Mouse (Mus musculus) small intestine, adult 2 months (tissue): ENCODE data around the gene Lcn8. TPM values are rescaled to one million over a fixed set of nuclear protein-coding genes. Genes with fewer than 3 reads are reported as not detected.

Experiments
- H3K27ac ChIP-seq: fragments of 200-500 bp; 2 replicates; pipeline ENCODE4 v1.5.1; 2012; ENCODE audit warnings: low read depth, low read length, control low read depth, inconsistent platforms; ENCODE audit not compliant: insufficient read depth
- H3K27me3 ChIP-seq: fragments of 200-500 bp; 2 replicates; pipeline ENCODE4 v1.6.1; 2012; ENCODE audit warnings: mild to moderate bottlenecking, moderate library complexity, low read length, inconsistent platforms; ENCODE audit not compliant: control insufficient read depth, insufficient read depth
- H3K36me3 ChIP-seq: fragments of 200-500 bp; 2 replicates; pipeline ENCODE4 v1.6.1; 2012; ENCODE audit warnings: mild to moderate bottlenecking, low read length, control low read depth, inconsistent platforms; ENCODE audit not compliant: control insufficient read depth, insufficient read depth
- H3K4me1 ChIP-seq: fragments of 200-500 bp; 2 replicates; pipeline ENCODE4 v1.6.1; 2012; ENCODE audit warnings: low read length, inconsistent platforms, mixed read lengths; ENCODE audit not compliant: control insufficient read depth, insufficient read depth, insufficient read length
- H3K4me3 ChIP-seq: fragments of 200-500 bp; 2 replicates; pipeline ENCODE4 v1.5.1; 2012; ENCODE audit warnings: low read depth, mild to moderate bottlenecking, control low read depth, inconsistent platforms, low read length, moderate library complexity
- CTCF ChIP-seq: fragments of 200-500 bp; IDR thresholded peaks from 2 replicates; pipeline ENCODE4 v1.5.1; 2012; ENCODE audit warnings: low read depth, mild to moderate bottlenecking, control low read depth, inconsistent platforms, low read length, moderate library complexity, mixed read lengths; ENCODE audit not compliant: insufficient replicate concordance, insufficient read length; ENCODE audit errors: extremely low read depth
- POLR2A ChIP-seq: fragments of 200-500 bp; IDR thresholded peaks from 2 replicates; pipeline ENCODE4 v1.6.1; 2012; ENCODE audit warnings: low read depth, mild to moderate bottlenecking, control low read depth, inconsistent platforms, low read length, moderate library complexity
- WGBS: fragments of 180-500 bp; shearing (Covaris S2); methylation state at CpG from one replicate; pipeline ENCODE4 v1.1.7; 2018; 5-methylcytosine and 5-hydroxymethylcytosine counted together
- polyA plus RNA-seq: library from polyadenylated mRNA; depleted of rRNA; stranded (reverse); fragments of >200 nt; gene quantifications from 2 replicates; pipeline ENCODE4 v1.2.3, GENCODE M21; 2012

The Lcn8 gene
- polyA plus RNA-seq, 1 experiment, result not detected

DNA sequence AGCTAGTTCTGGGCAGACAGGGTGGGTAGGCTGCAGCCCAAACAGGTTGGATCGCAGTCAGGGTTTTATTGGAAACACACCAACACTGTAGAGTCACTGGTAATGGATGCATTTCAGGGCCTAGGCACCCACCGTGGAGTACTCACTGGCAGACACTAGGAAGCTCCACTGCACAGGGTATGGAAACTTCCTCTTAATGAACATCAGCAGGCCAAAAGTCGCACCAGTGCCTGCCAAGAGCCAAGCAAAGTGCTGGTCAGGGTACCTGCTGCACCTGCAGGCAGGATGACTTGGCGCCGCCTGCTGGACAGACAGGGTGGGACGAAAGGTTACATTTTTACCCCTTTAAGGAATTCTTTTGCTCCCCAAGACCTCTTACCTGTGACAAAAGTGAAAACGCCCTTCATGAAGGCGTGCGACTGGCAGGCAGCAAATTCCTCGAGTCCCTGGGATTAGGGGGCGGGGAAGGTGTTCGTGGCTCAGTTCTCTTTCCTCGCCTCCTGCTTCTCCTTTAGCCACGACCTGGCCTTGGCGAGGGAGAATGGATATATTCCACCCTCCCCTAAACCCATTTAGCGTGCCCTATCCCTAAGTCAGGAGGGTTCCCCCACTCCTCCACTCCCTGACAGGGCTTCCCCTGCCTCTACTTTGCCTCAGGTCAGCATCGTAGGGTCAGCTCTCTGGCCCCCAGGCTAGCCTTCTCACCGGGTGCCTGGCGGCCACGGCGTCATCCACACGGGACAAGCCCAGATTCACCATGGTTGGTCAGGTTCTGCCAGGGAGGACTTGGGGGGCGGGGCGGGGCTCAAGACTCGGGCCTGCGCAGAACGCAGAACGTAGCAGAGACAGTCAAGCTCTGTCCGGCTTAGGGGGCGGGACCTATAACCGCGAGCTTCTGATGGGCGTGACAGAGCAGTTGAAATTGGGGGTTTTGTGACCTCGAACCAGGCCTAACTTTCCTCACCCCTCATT, 31.4 kb upstream of the Lcn8 start, which contains the start of gene Tmem141:
Gene Tmem141 (minus strand): TSS at position 777 of the 972 bp plus-strand sequence.
- peak; percentile 76 for TF ChIP-seq CTCF
- no peak; the same call in 1 of the 2 replicates for TF ChIP-seq POLR2A
- Histone ChIP-seq H3K36me3 (no peaks in the 10 kb centered on the region), H3K27ac (peak within 1 kb of the TSS; percentile 44), H3K4me3 (peak within 1 kb of the TSS; percentile 68), H3K4me1 (no peaks in the 10 kb centered on the region; the same call in 1 of the 2 replicates), H3K27me3 (peaks cover 3% of the 10 kb centered on the region; the same call in 1 of the 2 replicates)
- 5% methylated on average over 34 of the region's 34 CpGs for WGBS

DNA sequence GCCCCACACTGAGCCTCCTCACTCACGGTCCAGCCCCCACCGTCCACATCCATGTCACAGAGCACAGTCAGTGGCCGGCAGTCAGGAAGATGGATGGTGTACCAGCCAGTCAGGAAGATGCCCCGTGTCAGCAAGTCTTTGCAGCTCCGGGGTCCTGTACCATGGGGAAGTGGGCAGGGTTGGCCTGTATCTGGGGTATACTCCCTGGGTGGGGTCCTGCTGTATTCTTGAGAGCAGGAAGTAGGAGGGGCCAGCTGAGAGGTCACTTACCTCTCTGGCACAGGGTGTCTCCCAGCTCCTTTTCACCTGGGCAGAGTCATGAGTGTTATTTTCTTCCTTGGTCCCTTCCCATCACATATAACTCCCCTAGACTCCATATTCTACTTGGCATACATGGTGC, 26.9 kb upstream of the Lcn8 start:
- TF ChIP-seq CTCF, result no peak
- WGBS, result 45% methylated on average over 5 of the region's 5 CpGs
- Histone ChIP-seq H3K27me3 (no peaks in the 10 kb centered on the region), H3K4me3 (no peak overlapping the region), H3K27ac (no peak overlapping the region), H3K4me1 (no peaks in the 10 kb centered on the region; the same call in 1 of the 2 replicates), H3K36me3 (no peaks in the 10 kb centered on the region)

DNA sequence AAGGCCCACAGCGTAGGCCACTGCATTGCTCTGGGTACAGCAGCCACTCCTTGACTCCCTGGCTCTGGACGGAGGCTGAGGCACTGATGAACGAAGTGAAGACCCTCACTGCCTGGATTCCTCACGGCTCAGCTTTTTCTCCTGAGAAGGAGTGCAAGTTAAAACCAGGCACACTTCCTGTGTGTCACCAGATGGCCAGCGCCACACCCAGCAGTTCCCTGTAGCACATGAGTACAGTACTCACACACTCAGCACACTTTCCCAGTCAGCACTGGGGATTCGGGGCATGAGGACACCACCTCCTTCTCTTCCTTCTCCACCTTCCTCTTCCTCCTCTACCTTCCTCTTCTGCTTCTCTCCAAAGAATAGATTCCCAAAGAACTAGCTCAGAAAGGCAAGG, 25.1 kb upstream of the Lcn8 start, which contains the start of gene Fcna:
Gene Fcna (minus strand): TSS at position 220 of the 400 bp plus-strand sequence.
- WGBS, result 62% methylated on average over 6 of the region's 6 CpGs
- H3K4me3 ChIP-seq, result no peak within 1 kb of the TSS
- TF ChIP-seq CTCF (no peak), POLR2A (no peak)
- H3K4me1 ChIP-seq, result no peaks in the 10 kb centered on the region
- no peak within 1 kb of the TSS for H3K27ac ChIP-seq
- no peaks in the 10 kb centered on the region for H3K36me3 ChIP-seq
- no peaks in the 10 kb centered on the region for H3K27me3 ChIP-seq

DNA sequence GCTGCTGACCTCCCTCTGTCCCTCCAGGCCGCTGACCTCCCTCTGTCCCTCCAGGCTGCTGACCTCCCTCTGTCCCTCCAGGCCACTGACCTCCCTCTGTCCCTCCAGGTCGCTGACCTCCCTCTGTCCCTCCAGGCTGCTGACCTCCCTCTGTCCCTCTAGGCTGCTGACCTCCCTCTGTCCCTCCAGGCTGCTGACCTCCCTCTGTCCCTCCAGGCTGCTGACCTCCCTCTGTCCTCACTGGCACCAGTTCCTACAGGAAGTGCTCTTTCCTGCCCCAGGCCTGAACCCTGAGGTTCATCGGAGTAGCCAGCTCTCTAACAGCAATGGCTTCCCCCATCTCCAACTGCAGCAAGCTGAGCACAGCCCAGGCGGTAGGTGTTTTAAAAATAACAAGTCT, 24.2 kb upstream of the Lcn8 start:
- Histone ChIP-seq H3K27ac (no peak overlapping the region), H3K27me3 (no peaks in the 10 kb centered on the region), H3K4me3 (no peak overlapping the region), H3K36me3 (no peaks in the 10 kb centered on the region), H3K4me1 (no peaks in the 10 kb centered on the region)
- TF ChIP-seq CTCF, result no peak
- 60% methylated on average over 4 of the region's 4 CpGs for WGBS

DNA sequence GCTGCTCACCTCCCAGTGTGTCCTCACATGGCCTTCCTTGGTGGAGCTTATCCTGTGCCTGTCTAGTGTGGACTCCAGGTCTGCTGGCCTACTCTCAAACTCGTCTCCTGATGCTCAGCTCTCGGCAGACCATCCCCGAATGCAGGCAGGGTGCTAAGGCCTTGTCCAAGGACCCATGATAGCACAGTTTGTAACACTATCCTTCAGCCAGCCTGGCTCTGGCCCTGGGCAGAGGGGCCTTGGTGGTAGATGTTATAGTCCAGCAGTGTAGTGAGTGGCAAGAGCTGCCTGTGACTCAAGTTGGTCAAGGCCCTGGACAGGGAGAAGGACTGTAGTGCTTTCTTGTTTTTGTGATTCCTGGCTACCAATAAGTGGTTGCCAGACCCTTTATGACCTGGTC, 19.3 kb upstream of the Lcn8 start:
- no peaks in the 10 kb centered on the region for H3K27me3 ChIP-seq
- H3K27ac ChIP-seq, result no peak overlapping the region
- H3K4me3 ChIP-seq, result no peak overlapping the region
- whole genome bisulfite sequencing, result 80% methylated on average over 3 of the region's 3 CpGs
- H3K4me1 ChIP-seq, result no peaks in the 10 kb centered on the region
- TF ChIP-seq POLR2A (no peak), CTCF (no peak)
- H3K36me3 ChIP-seq, result no peaks in the 10 kb centered on the region

DNA sequence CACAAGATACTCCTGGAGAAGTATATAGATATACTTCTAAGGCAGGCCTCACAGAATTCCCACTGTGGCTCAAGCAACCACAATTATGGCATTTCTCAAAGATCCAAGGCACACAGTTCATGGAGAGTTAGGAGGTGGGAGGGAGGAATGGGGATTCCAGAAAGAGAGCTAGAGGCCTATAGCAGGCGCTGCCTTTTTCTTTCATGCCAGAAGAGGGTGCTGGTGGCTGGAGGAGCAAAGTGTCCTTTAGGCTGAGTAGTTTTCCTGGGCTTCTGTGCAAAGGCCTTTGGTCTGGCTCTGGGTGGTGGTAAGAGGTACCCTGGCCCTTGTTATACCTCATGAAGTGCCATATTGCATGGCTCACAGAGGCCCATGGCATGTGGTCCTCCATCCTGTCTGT, 18.9 kb upstream of the Lcn8 start:
- H3K4me3 ChIP-seq, result no peak overlapping the region
- 56% methylated on average over 1 of the region's 1 CpGs for WGBS
- no peak for TF ChIP-seq POLR2A
- TF ChIP-seq CTCF, result no peak
- H3K4me1 ChIP-seq, result no peaks in the 10 kb centered on the region
- no peaks in the 10 kb centered on the region for H3K27me3 ChIP-seq
- no peak overlapping the region for H3K27ac ChIP-seq
- no peaks in the 10 kb centered on the region for H3K36me3 ChIP-seq

DNA sequence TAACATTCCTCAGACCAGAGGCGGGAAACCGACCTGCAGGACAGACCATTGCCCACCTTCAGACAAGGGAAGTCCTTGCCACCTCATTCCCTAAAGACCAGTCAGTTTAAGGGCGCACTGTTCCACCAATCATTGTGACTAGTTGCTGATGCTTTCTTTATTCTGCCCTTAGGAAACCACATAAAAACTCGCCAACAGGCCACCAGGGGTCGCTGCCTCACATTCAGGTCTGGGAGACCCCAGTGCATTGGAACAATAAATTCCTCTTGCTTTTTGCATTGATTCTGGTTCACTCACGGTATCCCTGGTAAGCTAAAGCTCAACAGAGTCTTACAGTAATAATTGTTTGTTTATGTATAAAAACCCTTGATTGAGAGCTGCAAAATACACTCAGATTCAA, 13.0 kb upstream of the Lcn8 start:
- H3K27ac ChIP-seq, result no peak overlapping the region
- WGBS, result 19% methylated on average over 6 of the region's 6 CpGs
- H3K4me1 ChIP-seq, result no peaks in the 10 kb centered on the region
- no peaks in the 10 kb centered on the region for H3K36me3 ChIP-seq
- no peak for TF ChIP-seq POLR2A
- TF ChIP-seq CTCF, result peak; percentile 54; the same call in 1 of the 2 replicates
- H3K4me3 ChIP-seq, result no peak overlapping the region
- no peaks in the 10 kb centered on the region for H3K27me3 ChIP-seq
